Mouse (Mus musculus): ENCODE results near the gene Gabarapl2.
A peak's percentile ranks its signal among the peaks of the same experiment; 100 is the strongest.
"Not testable (repeated sequence)": the region's sequence is repeated elsewhere in the genome, so short reads cannot be mapped to it uniquely, and the experiment has no call there.

The Gabarapl2 gene

DNA sequence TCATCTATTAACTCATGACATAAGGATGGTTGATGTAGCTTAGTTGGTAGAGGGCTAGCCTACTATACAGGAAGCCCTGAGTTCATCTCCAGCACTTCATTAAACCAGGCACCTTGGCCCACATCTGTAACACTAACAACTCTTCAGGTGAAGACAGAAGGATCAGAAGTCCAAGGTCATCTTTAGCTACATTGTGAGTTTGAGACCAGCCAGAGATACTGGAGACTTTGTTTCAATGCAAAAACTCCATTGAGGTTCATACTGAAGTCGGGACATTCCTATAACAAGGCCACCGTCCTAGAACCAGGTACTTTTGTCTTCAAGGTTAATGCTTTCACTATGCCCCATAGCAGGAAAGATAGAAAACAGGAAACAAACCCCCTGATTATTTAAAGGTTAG is 6.3 kb upstream of the Gabarapl2 start:
- no peak for DNase-seq (ENCODE audit: inconsistent ontology term)

DNA sequence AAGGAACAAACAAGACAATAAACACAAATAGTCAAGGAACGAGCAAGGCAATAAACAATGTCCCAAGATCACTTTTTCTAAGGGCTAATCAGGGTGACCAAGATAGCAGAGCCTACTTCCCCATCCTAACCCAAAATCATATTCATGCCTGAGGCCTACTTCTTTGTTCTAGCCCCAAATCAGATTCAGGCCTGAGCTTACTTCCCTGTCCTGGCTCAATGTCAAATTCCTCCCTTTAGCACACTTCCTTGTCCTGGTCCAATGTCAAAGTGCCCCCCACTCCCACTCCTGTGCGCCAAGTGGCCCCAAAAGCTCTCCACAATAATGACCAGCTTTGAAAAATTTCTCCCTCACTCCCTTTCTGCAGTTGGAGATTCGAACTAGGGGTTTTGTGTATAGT is 3.3 kb upstream of the Gabarapl2 start:
- DNase-seq (ENCODE audit: inconsistent ontology term), result no peak

DNA sequence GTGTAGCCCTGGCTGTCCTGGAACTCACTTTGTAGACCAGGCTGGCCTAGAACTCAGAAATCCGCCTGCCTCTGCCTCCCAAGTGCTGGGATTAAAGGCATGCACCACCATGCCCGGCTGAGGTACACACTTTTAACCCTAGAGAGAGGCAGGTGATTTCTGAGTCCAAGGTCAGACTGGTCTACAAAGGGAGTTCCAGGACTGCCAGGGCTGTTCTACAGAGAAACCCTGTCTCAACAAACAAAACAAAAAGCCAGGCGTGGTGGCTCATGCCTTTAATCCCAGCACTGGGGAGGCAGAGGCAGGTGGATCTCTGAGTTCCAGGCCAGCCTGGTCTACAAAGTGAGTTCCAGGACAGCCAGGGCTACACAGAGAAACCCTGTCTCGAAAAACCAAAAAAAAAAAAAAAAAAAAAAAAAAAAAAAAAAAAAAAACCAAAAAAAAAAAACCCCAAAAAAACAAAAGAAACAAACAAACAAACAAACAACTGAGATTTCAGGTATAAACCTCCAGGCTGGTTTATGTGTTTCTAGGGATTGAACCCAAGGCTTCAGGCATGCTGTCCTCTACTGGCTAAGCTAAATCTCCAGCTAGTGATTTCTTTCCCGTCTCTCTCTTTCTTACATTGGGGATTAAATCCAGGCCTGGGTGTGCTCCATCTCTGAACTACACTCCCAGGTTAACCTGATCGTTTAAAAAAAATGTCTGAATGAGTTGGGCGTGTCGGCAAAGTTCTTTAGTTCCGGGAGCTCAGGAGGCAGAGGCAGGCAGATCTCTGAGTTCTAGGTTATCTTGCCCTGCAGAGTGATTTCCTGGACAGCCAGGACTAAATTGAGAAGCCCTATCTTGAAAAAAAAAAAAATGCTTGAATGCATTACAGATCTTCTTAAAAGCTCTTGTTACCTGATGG is 2.2 kb upstream of the Gabarapl2 start:
- DNase-seq (ENCODE audit: inconsistent ontology term), result not testable (repeated sequence)

DNA sequence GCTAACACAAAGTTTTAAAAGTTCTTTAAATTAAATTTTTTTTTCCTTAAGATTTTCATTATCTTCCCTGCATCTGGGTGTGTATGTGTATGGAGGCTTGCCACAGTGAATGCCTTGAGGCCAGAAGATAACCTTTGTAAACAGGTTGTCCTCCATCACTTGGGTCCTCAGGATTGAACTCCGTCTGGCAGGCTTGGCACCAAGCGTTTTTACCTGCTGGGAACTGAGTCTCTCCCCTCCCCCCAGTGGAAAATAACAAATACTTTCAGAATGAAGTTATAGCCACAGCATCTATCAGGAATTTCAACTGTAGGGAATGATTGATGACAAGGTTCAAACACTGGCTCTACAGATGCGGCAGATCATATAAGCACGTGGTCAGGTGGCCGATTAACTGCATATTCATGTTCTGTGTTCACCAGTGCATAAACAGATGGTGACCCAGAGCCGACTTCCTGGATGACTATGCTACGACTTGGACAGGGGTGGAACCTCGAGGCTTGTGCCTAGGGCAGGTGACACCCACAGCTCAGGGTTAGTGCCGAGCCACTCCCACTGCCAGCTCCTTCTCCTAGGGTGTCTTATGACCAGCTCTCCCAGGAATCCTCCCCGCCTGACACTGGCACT is 874 bp upstream of the Gabarapl2 start:
- peak; percentile 75 for DNase-seq (ENCODE audit: inconsistent ontology term)

GRCm38 (mm10) chr8:111941101-111941454 is 575 bp downstream of the Gabarapl2 start:
- DNase-seq (ENCODE audit: inconsistent ontology term), result peak; percentile 67

GRCm38 (mm10) chr8:111943544-111943943 is 3.0 kb downstream of the Gabarapl2 start:
- DNase-seq (ENCODE audit: inconsistent ontology term), result no peak

DNA sequence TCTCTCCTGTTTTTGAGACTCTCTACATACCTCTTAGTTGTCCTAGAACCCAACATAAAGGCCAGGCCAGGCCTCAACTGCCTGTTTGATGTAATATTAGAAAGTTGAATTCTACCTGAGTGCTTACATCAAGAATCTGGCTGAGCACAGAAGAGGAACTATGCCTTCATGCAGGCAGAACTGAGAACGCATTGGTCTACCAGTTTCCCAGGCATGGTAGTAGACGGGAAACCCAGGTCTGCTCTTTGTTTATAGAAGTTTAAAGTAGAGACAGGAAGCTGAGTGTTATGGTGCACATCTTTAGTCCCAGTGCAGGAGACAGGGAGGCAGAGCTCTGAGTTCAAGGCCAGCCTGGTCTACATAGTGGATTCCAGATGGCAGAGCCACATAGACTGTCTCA is 6.6 kb downstream of the Gabarapl2 start:
- no peak for DNase-seq (ENCODE audit: inconsistent ontology term)

GRCm38 (mm10) chr8:111947954-111948353 is 7.5 kb downstream of the Gabarapl2 start:
- DNase-seq (ENCODE audit: inconsistent ontology term), result no peak

GRCm38 (mm10) chr8:111950846-111951245 is 10.3 kb downstream of the Gabarapl2 start:
- no peak for DNase-seq (ENCODE audit: inconsistent ontology term)

DNA sequence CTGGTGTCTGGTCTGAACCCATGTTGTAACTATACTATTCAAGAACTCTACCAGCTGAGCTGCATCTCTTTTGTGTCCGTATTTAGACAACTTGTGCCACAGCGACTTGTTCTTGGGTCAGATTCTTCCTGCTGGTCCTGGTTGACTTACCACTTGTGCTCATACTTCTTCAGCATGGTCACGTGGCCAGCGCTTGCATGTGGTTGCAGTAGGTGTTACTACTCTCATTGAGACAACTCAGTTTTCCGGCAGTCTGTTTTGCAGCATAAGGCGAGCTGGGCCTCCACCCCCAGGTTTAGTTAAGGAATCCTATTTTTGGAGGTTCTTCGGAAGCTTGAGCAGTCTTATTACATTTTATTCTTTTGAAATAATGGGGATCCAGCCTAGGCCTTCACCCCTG is 10.8 kb downstream of the Gabarapl2 start:
- DNase-seq (ENCODE audit: inconsistent ontology term), result no peak

GRCm38 (mm10) chr8:111951936-111952335 is 11.4 kb downstream of the Gabarapl2 start:
- DNase-seq (ENCODE audit: inconsistent ontology term), result no peak

GRCm38 (mm10) chr8:111954844-111955594 is 14.5 kb downstream of the Gabarapl2 start:
- DNase-seq (ENCODE audit: inconsistent ontology term), result no peak

DNA sequence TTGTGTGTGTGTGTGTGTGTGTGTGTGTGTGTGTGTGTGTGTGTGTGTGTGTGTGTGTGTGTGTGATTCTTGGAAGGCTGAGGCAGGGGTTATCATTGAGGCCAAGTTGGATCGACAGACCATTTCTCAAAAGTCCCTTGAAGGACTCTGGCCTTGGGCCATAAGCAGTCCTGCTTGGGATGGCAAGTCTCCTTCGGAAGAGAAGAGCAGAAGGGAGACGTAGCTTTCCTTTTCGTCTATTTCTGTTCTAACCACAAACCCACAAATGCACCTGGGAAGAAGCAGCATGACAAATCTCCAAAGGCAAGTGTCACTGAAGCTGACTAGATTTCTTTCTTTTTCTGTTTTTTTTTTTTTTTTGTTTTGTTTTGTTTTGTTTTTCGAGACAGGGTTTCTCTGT is 15.4 kb downstream of the Gabarapl2 start:
- DNase-seq (ENCODE audit: inconsistent ontology term), result no peak

DNA sequence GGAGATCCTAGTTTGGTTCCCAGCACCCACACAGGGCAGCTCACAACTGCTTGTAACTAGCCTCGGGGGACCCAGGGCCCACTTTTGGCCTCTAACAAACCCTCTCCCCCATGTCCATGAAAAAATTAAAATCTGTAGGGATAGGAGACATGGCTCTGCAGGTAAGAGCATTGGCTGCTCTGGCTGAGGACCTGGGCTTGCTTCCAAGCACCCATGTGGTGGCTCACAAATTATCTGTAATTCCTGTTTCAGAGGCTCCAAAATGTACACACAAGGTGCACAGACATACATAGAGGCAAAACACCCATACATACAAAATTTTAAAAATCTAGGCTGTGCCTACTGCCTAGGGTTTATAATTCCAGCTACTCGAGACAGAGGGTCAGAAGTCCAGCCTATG is 16.7 kb downstream of the Gabarapl2 start:
- no peak for DNase-seq (ENCODE audit: inconsistent ontology term)

DNA sequence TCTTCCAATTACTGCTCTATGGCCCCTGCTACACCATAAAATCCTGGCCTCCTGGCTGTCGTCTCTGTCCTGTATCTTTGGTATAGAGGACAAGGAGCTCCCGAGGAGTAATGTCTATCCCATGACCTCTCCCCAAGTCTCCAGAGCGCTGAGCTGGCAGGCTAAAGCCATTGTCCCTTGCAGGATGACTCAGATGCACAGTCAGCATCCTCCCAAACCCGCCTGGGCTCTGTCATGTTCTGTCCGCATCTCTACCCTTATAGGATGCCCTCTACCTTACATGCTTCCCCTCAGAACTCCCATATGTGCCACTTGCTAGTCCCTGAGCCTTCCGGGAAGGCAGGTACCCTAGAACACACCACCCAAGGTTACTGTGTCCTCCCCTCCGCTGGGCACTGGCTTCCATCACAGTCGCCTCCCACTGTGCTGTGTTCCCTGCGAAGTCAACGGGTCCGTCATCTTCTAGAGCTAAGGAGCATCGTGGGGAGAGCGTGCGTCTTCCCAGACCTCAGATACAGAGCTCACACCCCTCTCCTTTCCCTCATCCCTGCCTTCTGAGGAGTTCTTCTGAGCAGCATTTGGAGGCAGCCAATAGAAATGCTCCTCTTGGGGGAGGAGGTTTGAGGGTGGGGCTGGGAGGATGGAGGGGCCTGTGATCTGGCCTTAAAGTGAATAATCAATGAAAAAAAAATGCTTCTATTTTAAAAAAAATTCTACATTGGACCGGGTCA is 20.3 kb downstream of the Gabarapl2 start:
- no peak for DNase-seq (ENCODE audit: inconsistent ontology term)

GRCm38 (mm10) chr8:111961330-111961729 is 20.8 kb downstream of the Gabarapl2 start:
- no peak for DNase-seq (ENCODE audit: inconsistent ontology term)

GRCm38 (mm10) chr8:111962589-111962988 is 22.1 kb downstream of the Gabarapl2 start:
- DNase-seq (ENCODE audit: inconsistent ontology term), result no peak

GRCm38 (mm10) chr8:111963091-111963490 is 22.6 kb downstream of the Gabarapl2 start:
- DNase-seq (ENCODE audit: inconsistent ontology term), result no peak

GRCm38 (mm10) chr8:111963546-111963945 is 23.0 kb downstream of the Gabarapl2 start:
- no peak for DNase-seq (ENCODE audit: inconsistent ontology term)

DNA sequence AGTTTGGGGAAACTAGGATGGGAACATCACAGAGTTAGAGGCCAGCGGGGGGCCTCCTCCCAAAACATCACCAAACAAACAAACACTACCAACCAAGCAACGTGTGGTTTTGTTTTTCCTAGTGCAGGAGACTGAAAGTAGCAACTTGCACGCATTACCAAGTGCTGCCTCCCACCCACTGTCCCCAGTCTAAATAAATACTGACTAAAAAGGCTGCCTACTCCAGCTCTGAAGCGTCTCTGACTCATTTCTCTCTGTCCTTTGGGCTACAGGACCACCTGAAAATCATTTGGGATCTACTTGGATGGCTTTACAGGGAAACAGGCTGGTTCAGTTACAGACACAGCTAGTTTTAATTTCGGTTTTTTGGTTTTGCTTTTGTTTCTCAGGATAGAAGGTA is 23.8 kb downstream of the Gabarapl2 start:
- no peak for DNase-seq (ENCODE audit: inconsistent ontology term)

DNA sequence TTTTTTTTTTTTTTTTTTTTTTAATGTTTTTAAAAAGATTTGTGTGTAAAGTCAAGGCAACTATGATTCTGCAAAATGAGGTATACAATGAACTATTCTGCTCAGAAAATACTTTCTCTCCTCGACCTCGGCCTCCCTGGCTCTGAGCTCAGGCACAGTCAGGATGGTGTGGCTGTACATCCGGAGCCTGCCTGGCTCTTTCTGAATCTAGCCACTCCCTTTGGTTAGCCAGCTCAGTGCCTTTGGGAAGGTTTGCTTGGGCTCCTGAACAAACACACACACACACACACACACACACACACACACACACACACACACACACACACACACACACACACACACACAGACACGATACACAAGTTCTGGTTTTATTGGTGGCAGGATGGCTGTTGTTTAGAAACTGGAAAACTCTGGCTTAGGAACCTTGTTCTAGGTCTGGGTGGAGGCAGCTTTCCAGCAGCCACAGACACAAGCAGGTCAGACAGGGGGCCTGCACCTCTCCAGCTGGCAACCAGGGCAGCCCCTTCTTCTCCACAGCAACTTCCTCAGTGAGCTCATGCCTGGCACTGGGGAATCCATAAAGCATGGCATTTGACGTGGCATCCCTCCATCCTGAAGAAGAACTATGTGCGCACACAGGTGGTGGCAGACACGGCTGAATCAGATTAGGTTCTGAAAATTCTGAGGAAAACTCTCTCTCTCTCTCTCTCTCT is 24.5 kb downstream of the Gabarapl2 start:
- DNase-seq (ENCODE audit: inconsistent ontology term), result peak; percentile 13

Measured in Muller cell, postnatal 12 days (primary cell).